Mouse (Mus musculus) liver, embryonic 16.5 days (tissue): ENCODE measurements at regions not wholly inside any gene's neighbourhood (a gene's known extent, or its start where the extent isn't known, plus 50 kb on each side); places are given as distances from the start of the nearest gene placed in this dataset.

ENCODE experiments used
- ATAC-seq: fragments of 200-750 bp; cut with Nextera tagmentation; 2 replicates; pipeline ENCODE4 v1.8.0; 2017; ENCODE audit warnings: low read depth, mild to moderate bottlenecking, moderate number of reproducible peaks, moderate library complexity
- H3K27ac ChIP-seq: fragments of 300-500 bp; sonication (generic); 2 replicates; pipeline ENCODE4 v1.5.1; 2014; ENCODE audit warnings: mild to moderate bottlenecking, low read length
- H3K27me3 ChIP-seq: fragments of 300-500 bp; sonication (generic); 2 replicates; pipeline ENCODE4 v1.6.1; 2014; ENCODE audit warnings: low read depth, low read length, mixed read lengths; ENCODE audit not compliant: control insufficient read depth, insufficient read depth
- H3K36me3 ChIP-seq: fragments of 300-500 bp; sonication (generic); 2 replicates; pipeline ENCODE4 v1.6.1; 2014; ENCODE audit warnings: mild to moderate bottlenecking; ENCODE audit not compliant: control insufficient read depth, insufficient read depth
- H3K4me1 ChIP-seq: fragments of 300-500 bp; sonication (generic); 2 replicates; pipeline ENCODE4 v1.6.1; 2014; ENCODE audit warnings: low read depth, low read length, mixed read lengths; ENCODE audit not compliant: control insufficient read depth
- H3K4me2 ChIP-seq: fragments of 300-500 bp; sonication (generic); 2 replicates; pipeline ENCODE4 v1.6.1; 2014; ENCODE audit warnings: low read depth, low read length, mixed read lengths
- H3K4me3 ChIP-seq: fragments of 300-500 bp; sonication (generic); 2 replicates; pipeline ENCODE4 v1.5.1; 2014; ENCODE audit warnings: low read depth, mild to moderate bottlenecking, low read length
- H3K9ac ChIP-seq: fragments of 300-500 bp; sonication (generic); 2 replicates; pipeline ENCODE4 v1.6.1; 2014; ENCODE audit warnings: low read depth, low read length
- H3K9me3 ChIP-seq: fragments of 300-500 bp; sonication (generic); replicated peaks from 2 replicates; pipeline ENCODE4 v1.6.1; 2016; ENCODE audit warnings: low read length; ENCODE audit not compliant: control insufficient read depth
- WGBS: fragments of 180-500 bp; shearing (Covaris S2); extraction: QIAGEN DNeasy Blood & Tissue Kit; methylation state at CpG from one replicate; pipeline ENCODE4 v1.1.7; 2014; ENCODE audit not compliant: insufficient replicate concordance; 5-methylcytosine and 5-hydroxymethylcytosine counted together

DNA sequence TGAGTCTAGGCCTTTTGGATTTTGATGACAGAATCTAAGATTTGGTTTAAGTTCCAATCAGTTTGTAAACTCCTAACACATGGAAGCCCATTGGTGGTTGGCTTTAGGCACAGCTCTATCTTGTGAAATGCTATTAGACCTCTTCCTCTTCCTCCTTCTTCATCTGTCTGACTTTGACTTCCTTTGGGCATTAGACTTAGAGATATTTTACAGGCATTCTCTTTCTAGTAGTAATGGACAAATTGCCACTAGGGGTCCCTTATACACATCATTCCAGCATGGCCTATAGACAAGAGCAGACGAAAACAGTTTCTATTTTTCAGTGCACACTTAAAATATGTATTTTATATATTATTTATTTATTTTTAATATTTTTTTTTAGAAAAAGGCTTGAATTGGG is 221.5 kb downstream of the 1500009L16Rik start:
- Histone ChIP-seq H3K27me3 (no peaks in the 10 kb centered on the region), H3K27ac (no peak overlapping the region), H3K4me3 (no peak overlapping the region), H3K4me2 (no peak overlapping the region), H3K36me3 (no peaks in the 10 kb centered on the region), H3K9me3 (no peaks in the 10 kb centered on the region), H3K4me1 (peaks cover 10% of the 10 kb centered on the region), H3K9ac (no peak overlapping the region)
- 40% methylated on average over 1 of the region's 1 CpGs for WGBS
- no peak for ATAC-seq

- Histone ChIP-seq H3K27me3 (no peaks in the 10 kb centered on the region), H3K9ac (no peak overlapping the region), H3K27ac (no peak overlapping the region), H3K4me3 (no peak overlapping the region), H3K4me2 (no peak overlapping the region), H3K9me3 (no peaks in the 10 kb centered on the region), H3K4me1 (peaks cover 10% of the 10 kb centered on the region), H3K36me3 (no peaks in the 10 kb centered on the region)
- 64% methylated on average over 10 of the region's 10 CpGs for WGBS
- ATAC-seq = no peak
Observed at GRCm38 (mm10) chr10:83944897-83945296, 222.2 kb downstream of the 1500009L16Rik start.

DNA sequence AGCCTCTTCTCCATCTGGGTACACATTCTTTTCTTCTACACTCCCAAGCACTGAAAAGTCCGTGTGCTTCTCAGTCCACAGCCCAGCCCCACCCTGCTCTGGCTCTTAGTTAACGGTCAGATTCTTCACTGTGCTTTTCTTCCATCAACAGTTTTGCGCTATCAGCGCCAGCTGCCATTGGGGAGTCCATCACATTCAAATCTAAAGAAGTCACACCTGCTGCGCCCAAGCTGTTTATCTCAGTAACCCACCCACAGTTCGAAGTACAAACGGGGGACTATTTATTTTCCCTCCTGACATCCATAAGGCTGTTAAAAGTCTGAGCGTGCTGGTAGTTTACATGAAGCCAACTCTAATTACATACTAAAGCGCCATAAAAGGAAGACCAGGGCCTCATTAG is 222.8 kb downstream of the 1500009L16Rik start:
- no peak overlapping the region for H3K4me3 ChIP-seq
- no peak overlapping the region for H3K27ac ChIP-seq
- H3K9me3 ChIP-seq = no peaks in the 10 kb centered on the region
- WGBS = 46% methylated on average over 9 of the region's 9 CpGs
- no peaks in the 10 kb centered on the region for H3K27me3 ChIP-seq
- peak; percentile 66 for ATAC-seq
- H3K36me3 ChIP-seq = no peaks in the 10 kb centered on the region
- H3K9ac ChIP-seq = no peak overlapping the region
- peaks cover 10% of the 10 kb centered on the region for H3K4me1 ChIP-seq
- no peak overlapping the region for H3K4me2 ChIP-seq

GRCm38 (mm10) chr10:83946186-83947176 is 223.8 kb downstream of the 1500009L16Rik start:
- H3K9ac ChIP-seq = no peak overlapping the region
- no peaks in the 10 kb centered on the region for H3K36me3 ChIP-seq
- no peaks in the 10 kb centered on the region for H3K27me3 ChIP-seq
- 20% methylated on average over 11 of the region's 11 CpGs for WGBS
- ATAC-seq = peak; percentile 36
- H3K4me3 ChIP-seq = no peak overlapping the region
- peaks cover 10% of the 10 kb centered on the region for H3K4me1 ChIP-seq
- H3K9me3 ChIP-seq = no peaks in the 10 kb centered on the region
- H3K27ac ChIP-seq = no peak overlapping the region
- H3K4me2 ChIP-seq = no peak overlapping the region

DNA sequence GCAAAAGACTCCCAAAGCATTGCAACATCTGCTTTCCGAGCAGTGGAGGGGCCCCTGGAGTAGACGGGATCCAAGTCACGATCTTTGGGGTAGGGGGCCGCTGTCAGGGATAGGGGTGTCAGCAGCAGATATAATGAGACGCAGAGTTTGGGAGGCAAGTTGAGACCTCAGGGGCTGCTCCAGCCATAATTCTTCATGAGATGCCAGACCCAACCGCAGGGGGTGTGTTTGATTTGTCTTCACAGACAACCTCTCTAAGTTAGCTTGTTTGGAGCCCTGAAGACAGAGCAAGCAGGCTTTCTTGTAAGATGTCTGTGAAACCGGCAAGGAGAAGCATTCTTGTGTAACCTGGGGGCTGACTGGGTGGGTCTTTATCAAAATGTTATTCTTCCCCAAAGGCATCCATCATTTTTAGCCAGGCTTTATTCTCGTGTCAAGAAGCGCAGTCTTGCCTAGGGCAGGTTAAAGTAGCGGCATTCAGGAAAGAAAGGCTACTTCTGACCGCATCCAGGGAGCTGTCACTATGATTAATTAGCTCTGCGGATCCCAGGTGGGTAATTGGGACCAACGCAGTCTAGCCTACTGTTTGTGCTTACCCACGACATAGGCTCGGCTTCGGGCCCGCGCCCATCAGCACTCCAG is 234.6 kb downstream of the 1500009L16Rik start:
- no peak for ATAC-seq
- H3K4me3 ChIP-seq = no peak overlapping the region
- H3K4me2 ChIP-seq = no peak overlapping the region
- no peaks in the 10 kb centered on the region for H3K36me3 ChIP-seq
- no peaks in the 10 kb centered on the region for H3K27me3 ChIP-seq
- H3K27ac ChIP-seq = no peak overlapping the region
- no peaks in the 10 kb centered on the region for H3K4me1 ChIP-seq
- whole genome bisulfite sequencing = 68% methylated on average over 18 of the region's 18 CpGs
- H3K9ac ChIP-seq = no peak overlapping the region
- no peaks in the 10 kb centered on the region for H3K9me3 ChIP-seq

GRCm38 (mm10) chr10:83958397-83958796 is 235.7 kb downstream of the 1500009L16Rik start:
- no peaks in the 10 kb centered on the region for H3K9me3 ChIP-seq
- no peak overlapping the region for H3K4me2 ChIP-seq
- 38% methylated on average over 3 of the region's 3 CpGs for WGBS
- no peaks in the 10 kb centered on the region for H3K27me3 ChIP-seq
- no peaks in the 10 kb centered on the region for H3K4me1 ChIP-seq
- no peak for ATAC-seq
- no peak overlapping the region for H3K4me3 ChIP-seq
- H3K9ac ChIP-seq = no peak overlapping the region
- H3K27ac ChIP-seq = no peak overlapping the region
- H3K36me3 ChIP-seq = no peaks in the 10 kb centered on the region

GRCm38 (mm10) chr10:83958826-83959225 is 236.2 kb downstream of the 1500009L16Rik start:
- ATAC-seq = no peak
- Histone ChIP-seq H3K9me3 (no peaks in the 10 kb centered on the region), H3K4me1 (no peaks in the 10 kb centered on the region), H3K4me2 (no peak overlapping the region), H3K4me3 (no peak overlapping the region), H3K27me3 (no peaks in the 10 kb centered on the region), H3K36me3 (no peaks in the 10 kb centered on the region), H3K9ac (no peak overlapping the region), H3K27ac (no peak overlapping the region)
- WGBS = 72% methylated on average over 2 of the region's 2 CpGs

- Histone ChIP-seq H3K9ac (no peak overlapping the region), H3K36me3 (no peaks in the 10 kb centered on the region), H3K4me1 (no peaks in the 10 kb centered on the region), H3K4me3 (no peak overlapping the region), H3K9me3 (no peaks in the 10 kb centered on the region), H3K27ac (no peak overlapping the region), H3K4me2 (no peak overlapping the region), H3K27me3 (no peaks in the 10 kb centered on the region)
- ATAC-seq = no peak
- WGBS = 64% methylated on average over 12 of the region's 12 CpGs
Observed at GRCm38 (mm10) chr10:83963232-83963760, 240.6 kb downstream of the 1500009L16Rik start.
